9 mouse cellular contexts compared by ENCODE assay signal in the genomic region with DNA sequence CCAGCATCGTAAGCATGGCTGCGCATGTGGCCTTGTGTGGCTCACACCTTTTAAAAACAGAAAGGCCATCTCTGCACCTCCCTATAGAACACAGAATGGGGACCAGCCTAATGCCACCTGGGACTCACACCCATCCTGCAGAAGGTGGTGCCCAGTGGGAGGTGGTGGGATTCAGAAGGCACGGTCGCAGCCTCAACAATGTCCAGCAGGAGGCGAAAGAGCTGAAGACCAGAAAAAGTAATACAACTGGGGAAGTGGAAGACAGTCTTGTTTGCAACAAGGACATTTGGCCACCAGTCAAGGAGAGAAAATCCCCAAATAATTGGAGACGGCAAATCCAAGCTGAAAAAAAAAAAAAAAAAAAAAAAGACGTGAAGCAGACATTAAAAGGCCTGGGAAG.
A peak's percentile ranks its signal among the peaks of the same experiment; 100 is the strongest.
DNase-seq lines count a peak whose midpoint lies in the region.
"Had no signal": no experiment of that assay in that cellular context is flagged by ENCODE, and none has a peak within 500 bp of the region (broad histone marks: within the 10 kb centered on the region; RNA-seq: fewer than 3 reads in every experiment).

No protein-coding gene starts in this region.

- peak; percentile 36 for DNase-seq in embryo, embryonic 10 days (ENCODE audit: low spot score)
- DNase-seq in embryo, embryonic 10.5 days (ENCODE audit: low spot score), result no peak
- peak; percentile 29 for DNase-seq in kidney, postnatal 10 days
- no peak for DNase-seq in kidney, adult 9 months
- DNase-seq in thymus, postnatal 4 days, result peak; percentile 22
- DNase-seq in thymus, postnatal 14 days, result no peak
- no peak for DNase-seq in Muller cell, postnatal 12 days (ENCODE audit: inconsistent ontology term)
- DNase-seq in left cerebral cortex, adult 9 months (ENCODE audit: low spot score in 2 of 2), result no peak
- DNase-seq: adrenal gland, adult 2 months had no signal

Comparison
In these comparisons a context has a peak if more than half of its experiments do, and no peak if none do; other contexts are left out.
1. DNase-seq: peak in embryo, embryonic 10 days (single experiment), kidney, postnatal 10 days (single experiment) and thymus, postnatal 4 days (single experiment); none in embryo, embryonic 10.5 days (single experiment), kidney, adult 9 months (single experiment), thymus, postnatal 14 days (single experiment), Muller cell, postnatal 12 days (single experiment) and left cerebral cortex, adult 9 months (0 of 2).